Mouse (Mus musculus): ENCODE measurements around the gene Srpk2. TPM values are rescaled to one million over a fixed set of nuclear protein-coding genes. Genes with fewer than 3 reads are reported as not detected.

The Srpk2 gene
- polyA plus RNA-seq, 1 experiment from 2014 or later, result 36.2 TPM

- Histone ChIP-seq H3K36me3 (peaks cover 18% of the 10 kb centered on the region), H3K9me3 (peaks cover 5% of the 10 kb centered on the region; the same call in 1 of the 2 replicates), H3K4me2 (replicated peaks) (no peak overlapping the region), H3K4me3 (replicated peaks) (no peak overlapping the region), H3K9ac (no peak overlapping the region), H3K27me3 (replicated peaks) (no peaks in the 10 kb centered on the region), H3K4me1 (replicated peaks) (no peaks in the 10 kb centered on the region), H3K27ac (no peak overlapping the region)
- ATAC-seq, result no peak
- 100% methylated on average over 1 of the region's 1 CpGs for WGBS
These were observed 13.0 kb upstream of the Srpk2 start for GRCm38 (mm10) chr5:23697457-23697856.

GRCm38 (mm10) chr5:23683431-23683830 lies 986 bp downstream of the Srpk2 start:
- 82% methylated on average over 4 of the region's 4 CpGs for WGBS
- H3K4me2 ChIP-seq (replicated peaks), result no peak overlapping the region

GRCm38 (mm10) chr5:23679006-23679405 lies 5.4 kb downstream of the Srpk2 start:
- no peak overlapping the region for H3K9ac ChIP-seq
- H3K4me2 ChIP-seq (replicated peaks), result no peak overlapping the region
- no peak overlapping the region for H3K4me3 ChIP-seq (replicated peaks)
- no peak for ATAC-seq
- H3K27ac ChIP-seq, result no peak overlapping the region
- no peaks in the 10 kb centered on the region for H3K9me3 ChIP-seq
- H3K36me3 ChIP-seq, result no peaks in the 10 kb centered on the region
- peaks cover 3% of the 10 kb centered on the region; the same call in 1 of the 2 replicates for H3K4me1 ChIP-seq (replicated peaks)
- no peaks in the 10 kb centered on the region for H3K27me3 ChIP-seq (replicated peaks)
- whole genome bisulfite sequencing, result 67% methylated on average over 3 of the region's 3 CpGs

More at GRCm38 (mm10) chr5:23683431-23683830, 986 bp downstream of the Srpk2 start:
- Histone ChIP-seq H3K36me3 (no peaks in the 10 kb centered on the region), H3K4me3 (replicated peaks) (no peak overlapping the region), H3K9me3 (no peaks in the 10 kb centered on the region), H3K27me3 (replicated peaks) (no peaks in the 10 kb centered on the region), H3K9ac (no peak overlapping the region), H3K27ac (no peak overlapping the region), H3K4me1 (replicated peaks) (no peaks in the 10 kb centered on the region)
- ATAC-seq, result no peak

- ATAC-seq, result no peak
- Histone ChIP-seq H3K4me1 (replicated peaks) (peaks cover 3% of the 10 kb centered on the region; the same call in 1 of the 2 replicates), H3K27me3 (replicated peaks) (no peaks in the 10 kb centered on the region), H3K9me3 (no peaks in the 10 kb centered on the region), H3K36me3 (no peaks in the 10 kb centered on the region), H3K4me3 (replicated peaks) (no peak overlapping the region), H3K9ac (no peak overlapping the region), H3K27ac (no peak overlapping the region), H3K4me2 (replicated peaks) (no peak overlapping the region)
- 92% methylated on average over 5 of the region's 5 CpGs for WGBS
These were observed 6.5 kb downstream of the Srpk2 start for GRCm38 (mm10) chr5:23677883-23678282.

- Histone ChIP-seq H3K4me2 (replicated peaks) (0 out of 2 replicates have a peak overlapping the region, but pooled peaks have one; percentile 97), H3K27me3 (replicated peaks) (no peaks in the 10 kb centered on the region), H3K4me1 (replicated peaks) (peaks cover 3% of the 10 kb centered on the region; the same call in 1 of the 2 replicates), H3K36me3 (no peaks in the 10 kb centered on the region), H3K9ac (no peak overlapping the region), H3K9me3 (no peaks in the 10 kb centered on the region), H3K4me3 (replicated peaks) (no peak overlapping the region), H3K27ac (no peak overlapping the region)
- ATAC-seq, result no peak
- 82% methylated on average over 5 of the region's 5 CpGs for WGBS
These were observed 7.4 kb downstream of the Srpk2 start for GRCm38 (mm10) chr5:23677072-23677453.

- peaks cover 3% of the 10 kb centered on the region; the same call in 1 of the 2 replicates for H3K4me1 ChIP-seq (replicated peaks)
- 8% methylated on average over 41 of the region's 41 CpGs for WGBS
- H3K4me2 ChIP-seq (replicated peaks), result peak overlapping the region; percentile 97
- ATAC-seq, result peak; percentile 44; the same call in 1 of the 2 replicates
- H3K4me3 ChIP-seq (replicated peaks), result peak overlapping the region; percentile 85
- peak overlapping the region; percentile 25; the same call in 1 of the 2 replicates for H3K27ac ChIP-seq
- no peaks in the 10 kb centered on the region for H3K9me3 ChIP-seq
- no peaks in the 10 kb centered on the region for H3K36me3 ChIP-seq
- no peaks in the 10 kb centered on the region for H3K27me3 ChIP-seq (replicated peaks)
- H3K9ac ChIP-seq, result peak overlapping the region; percentile 68
These were observed 8.0 kb downstream of the Srpk2 start for GRCm38 (mm10) chr5:23676156-23677071.

- WGBS, result under 1% methylated on average over 89 of the region's 95 CpGs
- ATAC-seq, result peak; percentile 90
- Histone ChIP-seq H3K4me3 (replicated peaks) (peak overlapping the region; percentile 85), H3K9me3 (no peaks in the 10 kb centered on the region), H3K36me3 (no peaks in the 10 kb centered on the region), H3K4me2 (replicated peaks) (peak overlapping the region; percentile 97), H3K4me1 (replicated peaks) (peaks cover 3% of the 10 kb centered on the region; the same call in 1 of the 2 replicates), H3K27ac (peak overlapping the region; percentile 48), H3K9ac (peak overlapping the region; percentile 68), H3K27me3 (replicated peaks) (no peaks in the 10 kb centered on the region)
These were observed 8.8 kb downstream of the Srpk2 start for GRCm38 (mm10) chr5:23675499-23676155.

GRCm38 (mm10) chr5:23674829-23675498 lies 9.5 kb downstream of the Srpk2 start:
- Histone ChIP-seq H3K36me3 (no peaks in the 10 kb centered on the region), H3K4me1 (replicated peaks) (peaks cover 3% of the 10 kb centered on the region; the same call in 1 of the 2 replicates), H3K27ac (peak overlapping the region; percentile 48), H3K4me2 (replicated peaks) (peak overlapping the region; percentile 97), H3K9me3 (no peaks in the 10 kb centered on the region), H3K27me3 (replicated peaks) (no peaks in the 10 kb centered on the region), H3K9ac (peak overlapping the region; percentile 68), H3K4me3 (replicated peaks) (peak overlapping the region; percentile 85)
- ATAC-seq, result peak; percentile 70
- WGBS, result under 1% methylated on average over 59 of the region's 61 CpGs

- Histone ChIP-seq H3K27ac (no peak overlapping the region), H3K4me3 (replicated peaks) (no peak overlapping the region), H3K36me3 (no peaks in the 10 kb centered on the region), H3K4me2 (replicated peaks) (no peak overlapping the region), H3K9me3 (no peaks in the 10 kb centered on the region), H3K9ac (no peak overlapping the region), H3K4me1 (replicated peaks) (peaks cover 3% of the 10 kb centered on the region; the same call in 1 of the 2 replicates), H3K27me3 (replicated peaks) (no peaks in the 10 kb centered on the region)
- no peak for ATAC-seq
- 61% methylated on average over 7 of the region's 7 CpGs for WGBS
These were observed 12.3 kb downstream of the Srpk2 start for GRCm38 (mm10) chr5:23672136-23672535.

- 91% methylated on average over 4 of the region's 4 CpGs for WGBS
- Histone ChIP-seq H3K4me1 (replicated peaks) (peaks cover 3% of the 10 kb centered on the region; the same call in 1 of the 2 replicates), H3K4me3 (replicated peaks) (no peak overlapping the region), H3K4me2 (replicated peaks) (no peak overlapping the region), H3K9ac (no peak overlapping the region), H3K36me3 (no peaks in the 10 kb centered on the region), H3K27ac (no peak overlapping the region), H3K9me3 (no peaks in the 10 kb centered on the region), H3K27me3 (replicated peaks) (no peaks in the 10 kb centered on the region)
- ATAC-seq, result no peak
These were observed 13.5 kb downstream of the Srpk2 start for GRCm38 (mm10) chr5:23670880-23671279.

- no peaks in the 10 kb centered on the region for H3K36me3 ChIP-seq
- no peaks in the 10 kb centered on the region for H3K4me1 ChIP-seq (replicated peaks)
- no peaks in the 10 kb centered on the region for H3K27me3 ChIP-seq (replicated peaks)
- H3K9ac ChIP-seq, result no peak overlapping the region
- no peaks in the 10 kb centered on the region for H3K9me3 ChIP-seq
- no peak overlapping the region for H3K4me3 ChIP-seq (replicated peaks)
- H3K27ac ChIP-seq, result no peak overlapping the region
- ATAC-seq, result no peak; the same call in 1 of the 2 replicates
- no peak overlapping the region for H3K4me2 ChIP-seq (replicated peaks)
These were observed 18.5 kb downstream of the Srpk2 start for GRCm38 (mm10) chr5:23665906-23666305.

- no peaks in the 10 kb centered on the region for H3K4me1 ChIP-seq (replicated peaks)
- no peak for ATAC-seq
- WGBS, result 54% methylated on average over 2 of the region's 2 CpGs
These were observed 23.2 kb downstream of the Srpk2 start for GRCm38 (mm10) chr5:23661191-23661590.

More at GRCm38 (mm10) chr5:23661191-23661590, 23.2 kb downstream of the Srpk2 start:
- H3K4me2 ChIP-seq (replicated peaks), result no peak overlapping the region
- no peak overlapping the region for H3K9ac ChIP-seq
- H3K27ac ChIP-seq, result no peak overlapping the region
- H3K9me3 ChIP-seq, result no peaks in the 10 kb centered on the region
- no peaks in the 10 kb centered on the region for H3K36me3 ChIP-seq
- no peak overlapping the region for H3K4me3 ChIP-seq (replicated peaks)
- H3K27me3 ChIP-seq (replicated peaks), result no peaks in the 10 kb centered on the region

Measured in intestine, embryonic 15.5 days (tissue).